Mouse (Mus musculus): ENCODE results near the gene Ccs.
A peak's percentile ranks its signal among the peaks of the same experiment; 100 is the strongest.
"Not testable (repeated sequence)": the region's sequence is repeated elsewhere in the genome, so short reads cannot be mapped to it uniquely, and the experiment has no call there.

The Ccs gene

DNA sequence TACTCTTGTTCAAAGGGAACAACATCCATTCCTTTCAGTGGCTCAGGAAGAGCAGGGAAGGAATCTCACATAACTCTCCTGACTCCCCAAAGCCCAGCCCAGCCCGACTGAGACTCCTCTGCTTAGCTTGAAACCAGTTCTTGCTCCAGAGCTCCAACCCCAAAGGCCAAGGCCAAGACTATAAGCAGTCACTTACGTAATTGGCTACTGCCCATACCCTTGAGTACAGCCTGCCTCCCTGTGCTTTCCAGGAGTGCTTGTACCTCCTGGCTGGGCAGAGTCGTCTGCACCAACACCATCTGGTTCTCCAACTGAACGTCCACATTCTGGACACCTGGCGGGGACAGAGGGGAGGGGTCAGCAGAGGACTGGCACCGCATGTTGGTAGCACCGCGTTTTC lies 5.2 kb downstream of the Ccs start:
- no peak for DNase-seq

- DNase-seq = peak; percentile 73
These were observed 10.0 kb downstream of the Ccs start for GRCm38 (mm10) chr19:4829156-4829555.

DNA sequence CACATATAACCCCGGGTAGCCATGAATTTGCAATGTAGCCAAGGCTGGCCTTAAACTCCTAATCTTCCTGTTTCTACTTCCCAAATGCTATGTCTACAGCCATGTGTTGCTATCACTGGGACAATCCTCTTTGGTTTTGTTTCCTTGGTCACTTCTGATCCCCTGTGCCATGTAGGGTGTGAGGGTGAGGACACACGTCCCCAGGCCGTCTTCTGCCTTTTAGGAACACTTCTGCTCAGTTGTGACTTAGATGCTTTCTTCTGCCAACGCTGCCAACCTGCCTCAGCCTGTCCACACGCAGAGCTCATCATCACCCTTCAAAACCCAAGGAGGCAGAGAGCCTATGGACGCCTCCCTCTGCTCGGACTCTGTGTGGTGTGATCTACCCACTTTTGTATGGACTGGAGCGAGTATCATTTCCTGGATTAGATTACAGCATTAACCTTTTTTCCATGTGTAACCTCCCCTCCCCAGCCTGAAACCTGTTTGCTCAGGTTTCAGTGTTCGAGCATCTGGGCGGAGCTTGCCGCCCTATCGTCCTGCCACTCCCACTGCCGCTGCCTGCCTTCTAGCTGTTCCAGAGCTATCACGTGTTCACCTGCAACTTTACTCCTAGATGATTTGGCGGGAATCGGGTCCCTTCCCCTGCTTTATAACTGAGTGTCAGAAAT lies 10.6 kb downstream of the Ccs start:
- DNase-seq = no peak

DNA sequence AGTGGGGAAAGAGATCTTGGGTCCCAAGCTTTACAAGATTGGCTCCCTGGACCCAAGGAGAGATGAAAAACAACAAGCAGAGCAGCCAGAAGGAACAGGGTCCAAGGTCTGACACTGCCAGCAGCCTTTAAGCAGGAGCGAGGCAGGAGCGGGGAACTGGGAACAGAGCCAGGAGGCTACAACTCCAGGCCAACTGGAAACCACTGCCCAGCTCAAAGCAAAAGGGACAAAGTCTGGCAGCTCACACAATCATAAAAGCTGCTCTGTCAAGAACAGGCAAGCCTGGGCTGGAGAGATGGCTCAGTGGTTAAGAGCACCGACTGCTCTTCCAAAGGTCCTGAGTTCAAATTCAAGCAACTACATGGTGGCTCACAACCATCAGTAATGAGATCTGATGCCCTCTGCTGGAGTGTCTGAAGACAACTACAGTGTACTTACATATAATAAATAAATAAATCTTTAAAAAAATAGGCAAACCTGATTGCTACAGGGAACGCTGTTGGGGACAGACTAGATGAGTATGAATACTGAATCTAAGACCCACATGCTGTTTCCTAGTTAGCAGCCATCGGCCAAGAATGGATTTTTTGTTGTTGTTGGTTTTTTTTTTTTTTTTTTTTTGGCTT lies 18.3 kb downstream of the Ccs start:
- DNase-seq = no peak

- no peak for DNase-seq
These were observed 21.8 kb downstream of the Ccs start for GRCm38 (mm10) chr19:4817182-4817835.

DNA sequence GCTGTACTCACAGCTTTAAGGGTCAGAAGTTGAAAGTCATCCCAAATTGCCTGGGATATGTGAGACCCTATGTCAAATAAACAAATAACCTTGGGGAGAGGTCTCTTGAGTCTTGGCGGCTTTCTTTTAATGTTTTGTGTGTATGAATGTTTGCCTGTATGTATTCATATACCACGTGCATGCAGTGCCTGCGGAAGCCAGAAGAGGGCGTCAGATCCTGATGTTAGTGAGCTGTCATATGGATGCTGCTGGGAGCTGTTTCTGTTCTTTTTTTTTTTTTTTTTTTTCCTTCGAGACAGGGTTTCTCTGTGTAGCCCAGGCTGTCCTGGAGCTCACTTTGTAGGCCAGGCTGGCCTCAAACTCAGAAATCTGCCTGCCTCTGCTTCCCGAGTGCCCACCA lies 26.1 kb downstream of the Ccs start:
- DNase-seq = no peak

- not testable (repeated sequence) for DNase-seq
These were observed 26.7 kb downstream of the Ccs start for GRCm38 (mm10) chr19:4812334-4812949.

GRCm38 (mm10) chr19:4811909-4812242 lies 27.3 kb downstream of the Ccs start:
- DNase-seq = no peak

DNA sequence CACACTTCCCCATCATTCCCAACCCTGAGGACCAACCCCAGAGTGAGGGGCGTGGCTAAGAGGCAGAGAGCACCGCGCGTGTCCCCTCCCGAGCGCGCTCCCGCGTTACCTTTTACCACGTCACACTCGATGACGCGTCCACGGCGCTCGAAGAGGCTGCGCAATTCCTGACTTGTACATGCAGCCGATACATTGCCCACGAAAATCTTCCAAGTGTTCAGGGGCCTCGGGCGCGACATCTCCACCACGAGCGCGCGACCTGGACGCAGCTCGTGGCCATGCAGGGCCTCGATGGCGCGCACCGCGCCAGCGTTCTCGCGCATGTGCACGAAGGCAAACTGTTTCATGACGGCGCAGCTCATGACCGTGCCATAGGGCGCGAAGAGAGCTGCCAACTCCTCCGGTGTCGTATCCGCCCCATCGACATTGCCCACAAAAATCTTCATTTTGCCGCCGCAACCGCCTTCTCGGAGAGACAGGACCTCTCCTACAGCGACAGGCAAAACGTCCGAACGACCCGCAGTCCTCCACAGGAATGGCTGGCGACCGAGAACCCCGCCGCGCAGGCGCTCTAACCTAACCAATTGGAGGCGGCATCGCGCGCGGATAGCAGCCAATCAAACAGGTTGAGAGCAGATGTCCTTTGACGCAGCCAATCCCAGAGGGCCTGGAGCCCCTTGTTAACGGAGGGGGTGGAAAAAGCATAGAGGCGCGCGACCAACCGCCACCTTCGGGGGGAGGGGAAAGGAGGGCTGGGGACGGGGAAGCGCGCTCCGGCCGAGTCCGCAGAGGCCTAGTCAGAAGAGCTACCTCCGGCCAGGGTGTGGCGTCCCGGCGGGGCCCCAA lies 27.8 kb downstream of the Ccs start, which contains the start of the genes Gm21992 and Rbm14:
TSS of gene Gm21992 (minus strand) at position 550 of the 846 bp plus-strand sequence.
TSS of gene Rbm14 (minus strand) at position 572 of the 846 bp plus-strand sequence.
- DNase-seq = peak; percentile 98

DNA sequence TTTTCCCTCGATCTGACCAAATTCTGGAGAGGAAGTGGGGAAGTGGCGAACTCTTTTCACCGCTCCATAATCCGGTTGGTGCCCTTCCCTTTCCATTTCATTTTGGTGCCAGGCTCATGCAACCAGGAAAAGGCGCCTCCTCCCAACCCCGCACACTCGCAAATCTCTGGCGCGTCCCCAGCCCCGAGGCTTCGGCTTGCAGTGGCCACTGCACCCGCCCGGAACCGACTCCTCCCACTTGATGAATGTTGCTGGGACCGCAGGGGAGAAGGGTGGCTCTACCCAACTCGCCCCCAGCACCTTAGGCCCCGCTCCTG lies 28.4 kb downstream of the Ccs start:
- no peak for DNase-seq

GRCm38 (mm10) chr19:4810309-4810708 lies 28.8 kb downstream of the Ccs start:
- DNase-seq = no peak

- no peak for DNase-seq
These were observed 35.8 kb downstream of the Ccs start for GRCm38 (mm10) chr19:4803283-4803682.

GRCm38 (mm10) chr19:4802691-4803091 lies 36.4 kb downstream of the Ccs start:
- DNase-seq = peak; percentile 51

DNA sequence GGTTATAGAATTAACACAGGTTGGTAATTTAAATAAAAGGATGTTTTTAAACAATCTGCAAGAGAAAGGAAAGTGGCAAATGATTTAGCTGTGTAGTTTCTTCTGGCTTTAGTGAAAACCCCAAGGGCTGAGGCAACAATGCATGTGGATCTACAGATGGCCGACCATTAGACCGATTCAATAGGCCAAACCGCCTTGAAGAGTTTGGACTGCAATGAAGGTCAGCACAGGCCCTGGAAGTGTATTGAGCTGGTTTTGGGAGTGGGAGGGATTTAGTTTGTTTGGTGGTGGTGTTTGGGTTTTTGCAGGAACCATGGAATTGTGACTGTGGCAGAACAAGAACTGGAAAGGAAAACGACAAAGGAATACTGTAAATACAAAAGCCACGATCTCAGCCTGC lies 40.0 kb downstream of the Ccs start:
- DNase-seq = no peak

DNA sequence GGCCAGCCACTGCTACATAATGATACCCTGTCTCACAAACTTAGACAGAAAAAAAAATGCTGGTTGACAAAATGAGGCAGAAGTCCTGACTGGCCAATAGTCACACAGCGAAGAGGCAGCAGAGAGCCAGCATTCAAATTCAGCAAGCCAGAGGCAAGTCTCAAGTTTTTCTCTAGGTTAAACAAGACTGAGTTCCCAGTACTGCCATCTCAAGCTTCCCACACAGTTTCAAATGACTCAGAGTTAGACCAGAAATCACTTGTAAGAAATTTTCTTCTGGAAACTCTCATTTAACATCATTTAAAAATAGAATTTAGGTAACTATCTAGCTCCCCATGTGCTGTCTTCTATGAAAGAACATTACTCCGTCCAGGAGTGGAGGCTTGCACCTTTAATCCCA lies 41.3 kb downstream of the Ccs start:
- DNase-seq = no peak

GRCm38 (mm10) chr19:4795929-4796328 lies 43.2 kb downstream of the Ccs start:
- no peak for DNase-seq

- peak; percentile 98 for DNase-seq
These were observed 45.2 kb downstream of the Ccs start, which contains the start of gene Rbm4 for GRCm38 (mm10) chr19:4793831-4794422. Rbm4 (minus strand) TSS chr19:4793901.

- no peak for DNase-seq
These were observed 45.8 kb downstream of the Ccs start for GRCm38 (mm10) chr19:4793281-4793830.

GRCm38 (mm10) chr19:4786313-4786712 lies 52.8 kb downstream of the Ccs start:
- no peak for DNase-seq

DNA sequence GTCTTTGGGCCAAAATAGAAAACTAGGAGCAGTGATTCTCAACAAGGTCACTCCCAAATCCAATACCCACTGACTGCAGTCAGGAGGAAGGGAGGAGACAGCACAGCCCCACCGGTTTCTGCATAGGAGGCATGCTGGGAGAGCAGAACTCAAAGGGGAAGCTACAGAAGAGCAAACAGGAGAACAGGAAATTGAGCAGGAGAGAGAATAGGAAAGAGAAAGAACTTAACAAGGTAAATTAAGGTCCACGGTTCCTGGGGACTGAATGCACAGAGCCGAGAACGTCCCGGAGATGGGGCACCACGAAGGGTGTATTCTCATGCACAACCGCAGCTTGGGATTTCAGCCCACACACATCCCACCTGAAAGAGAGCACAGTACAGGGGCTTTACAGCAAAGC lies 53.9 kb downstream of the Ccs start:
- DNase-seq = no peak

DNA sequence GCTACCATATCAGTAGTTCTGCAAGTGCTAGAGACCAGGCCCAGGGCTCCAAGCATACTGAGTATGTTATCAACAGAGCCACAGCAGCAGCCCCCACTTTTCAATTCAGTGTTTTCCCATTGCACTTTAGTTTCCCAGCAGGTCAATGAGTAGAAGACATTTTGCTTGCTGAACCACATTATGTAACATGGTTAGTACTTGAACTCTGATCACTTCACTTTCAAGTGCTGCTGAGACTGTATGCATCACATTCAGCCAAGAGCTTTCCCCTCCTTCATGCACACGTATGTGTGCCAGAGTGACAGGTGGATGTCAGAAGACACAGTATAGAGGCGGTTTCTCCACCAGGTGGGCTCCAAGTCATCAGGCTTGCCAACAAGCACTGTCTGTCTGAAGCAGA lies 56.2 kb downstream of the Ccs start:
- DNase-seq = no peak
